Mouse (Mus musculus): Measurements from ENCODE around the gene Rpl29. TPM values are rescaled to one million over a fixed set of nuclear protein-coding genes. Genes with fewer than 3 reads are reported as not detected.

Gene Rpl29
- polyA plus RNA-seq, 1 experiment from 2014 or later, result 516 TPM

Other genes with a start within 250 kb of the Rpl29 start
- gene Ppm1m, start 229.7 kb upstream of the Rpl29 start, polyA plus RNA-seq (2015; fragmentation: Nextera tagmentation; extraction: Ambion mirVana), result 11.7 and 13.6 TPM in 2 replicates
- 23.5 and 23.8 TPM in 2 replicates for gene Twf2, start 226.3 kb upstream of the Rpl29 start, polyA plus RNA-seq (2015; fragmentation: Nextera tagmentation; extraction: Ambion mirVana)
- 0.03 and 0.07 TPM in 2 replicates for gene Tlr9, start 206.9 kb upstream of the Rpl29 start, polyA plus RNA-seq (2015; fragmentation: Nextera tagmentation; extraction: Ambion mirVana)
- gene Alas1, start 180.8 kb upstream of the Rpl29 start, polyA plus RNA-seq (2015; fragmentation: Nextera tagmentation; extraction: Ambion mirVana), result 52.6 and 59.6 TPM in 2 replicates
- gene Poc1a, start 148.4 kb upstream of the Rpl29 start, polyA plus RNA-seq (2015; fragmentation: Nextera tagmentation; extraction: Ambion mirVana), result 23.1 and 25.1 TPM in 2 replicates
- gene Dusp7, start 60.8 kb upstream of the Rpl29 start, polyA plus RNA-seq (2015; fragmentation: Nextera tagmentation; extraction: Ambion mirVana), result 3.4 and 5.1 TPM in 2 replicates
- 32.4 and 35.5 TPM in 2 replicates for gene Acy1, start 8.9 kb downstream of the Rpl29 start, polyA plus RNA-seq (2015; fragmentation: Nextera tagmentation; extraction: Ambion mirVana)
- gene Abhd14b, start 18.0 kb downstream of the Rpl29 start, polyA plus RNA-seq (2015; fragmentation: Nextera tagmentation; extraction: Ambion mirVana), result 29.0 and 36.4 TPM in 2 replicates
- 20.2 and 22.0 TPM in 2 replicates for gene Abhd14a, start 18.2 kb downstream of the Rpl29 start, polyA plus RNA-seq (2015; fragmentation: Nextera tagmentation; extraction: Ambion mirVana)
- gene Pcbp4, start 23.8 kb downstream of the Rpl29 start, polyA plus RNA-seq (2015; fragmentation: Nextera tagmentation; extraction: Ambion mirVana), result 7.4 and 9.1 TPM in 2 replicates
- gene Gpr62, start 36.5 kb downstream of the Rpl29 start, polyA plus RNA-seq (2015; fragmentation: Nextera tagmentation; extraction: Ambion mirVana), result not detected in 2 replicates
- 20.8 and 24.5 TPM in 2 replicates for gene Rrp9, start 46.5 kb downstream of the Rpl29 start, polyA plus RNA-seq (2015; fragmentation: Nextera tagmentation; extraction: Ambion mirVana)
- 1.4 TPM in 2 replicates for gene Parp3, start 47.5 kb downstream of the Rpl29 start, polyA plus RNA-seq (2015; fragmentation: Nextera tagmentation; extraction: Ambion mirVana)
- not detected in 2 replicates for gene Iqcf1, start 70.5 kb downstream of the Rpl29 start, polyA plus RNA-seq (2015; fragmentation: Nextera tagmentation; extraction: Ambion mirVana)
- not detected in 2 replicates for gene Iqcf5, start 85.1 kb downstream of the Rpl29 start, polyA plus RNA-seq (2015; fragmentation: Nextera tagmentation; extraction: Ambion mirVana)
- gene Iqcf3, start 132.2 kb downstream of the Rpl29 start, polyA plus RNA-seq (2015; fragmentation: Nextera tagmentation; extraction: Ambion mirVana), result not detected in 2 replicates
- not detected in 2 replicates for gene Iqcf4, start 141.5 kb downstream of the Rpl29 start, polyA plus RNA-seq (2015; fragmentation: Nextera tagmentation; extraction: Ambion mirVana)
- not detected in 2 replicates for gene Iqcf6, start 197.1 kb downstream of the Rpl29 start, polyA plus RNA-seq (2015; fragmentation: Nextera tagmentation; extraction: Ambion mirVana)
- not detected in 2 replicates for gene Grm2, start 226.6 kb downstream of the Rpl29 start, polyA plus RNA-seq (2015; fragmentation: Nextera tagmentation; extraction: Ambion mirVana)

All from liver, embryonic 15.5 days (tissue).